Comparison of ENCODE assay signal across 8 mouse cellular contexts in the genomic region with DNA sequence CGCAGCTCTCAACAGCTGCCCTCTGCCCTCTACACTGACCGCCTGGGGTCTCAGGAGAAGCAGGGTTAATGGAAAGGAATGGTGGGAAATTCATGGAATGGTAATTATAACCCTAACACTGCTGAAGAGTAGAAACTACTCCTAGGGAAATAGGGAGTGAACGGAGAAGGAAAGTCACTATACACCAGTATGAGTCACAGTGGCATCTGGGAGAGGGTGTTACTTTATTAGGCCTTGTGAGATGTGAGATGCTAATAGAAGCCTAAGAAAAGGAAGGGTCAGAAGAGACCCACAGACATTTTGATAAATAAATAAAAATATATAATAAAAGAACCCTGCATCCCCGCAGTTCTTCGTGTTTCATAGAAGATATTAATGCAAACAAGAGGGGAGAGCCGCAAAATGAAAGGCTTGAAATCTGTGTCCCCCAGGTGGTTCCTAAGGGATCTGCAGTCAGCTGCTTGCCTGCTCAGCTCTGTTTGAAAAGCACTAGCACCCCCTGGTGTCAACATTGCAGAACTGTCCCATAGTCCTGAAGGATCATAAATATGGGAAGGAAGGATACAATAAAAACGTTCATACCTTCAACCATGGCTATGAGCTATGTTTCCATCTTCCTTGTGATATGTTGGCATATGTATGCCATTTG. TPM values are rescaled to one million over a fixed set of nuclear protein-coding genes. Genes with fewer than 3 reads are reported as not detected.
DNase-seq lines count a peak whose midpoint lies in the region; ATAC-seq lines count a peak whose summit lies in the region.

No protein-coding gene starts in this region.

- no peaks in the 10 kb centered on the region for H3K9me3 ChIP-seq in hindbrain, embryonic 16.5 days (ENCODE audit: control insufficient read depth, low read length)

- H3K27ac ChIP-seq in hindbrain, embryonic 16.5 days (ENCODE audit: low read depth, low read length) = no peak overlapping the region

- 0 out of 2 replicates have a peak, but pooled peaks cover 3% of the 10 kb centered on the region for H3K4me1 ChIP-seq in hindbrain, embryonic 16.5 days (ENCODE audit: control insufficient read depth, insufficient read depth, low read depth, low read length)

- ATAC-seq in hindbrain, embryonic 16.5 days = peak; percentile 90

- no peaks in the 10 kb centered on the region for H3K36me3 ChIP-seq in hindbrain, embryonic 16.5 days (ENCODE audit: control insufficient read depth, insufficient read depth, low read length)

- H3K4me3 ChIP-seq in hindbrain, embryonic 16.5 days (ENCODE audit: low read length) = no peak overlapping the region

- H3K27me3 ChIP-seq in hindbrain, embryonic 16.5 days (replicated peaks; ENCODE audit: control insufficient read depth, insufficient read depth, low read length) = no peaks in the 10 kb centered on the region

- H3K9ac ChIP-seq in hindbrain, embryonic 16.5 days (ENCODE audit: low read depth, low read length) = no peak overlapping the region

- WGBS in hindbrain, embryonic 16.5 days = 26% methylated on average over 7 of the region's 7 CpGs

- DNase-seq in ZHBTc4 (ENCODE audit: low read depth, low spot score) = peak; percentile 89
- DNase-seq in cerebellum, postnatal 14 days = peak; percentile 89 to 90
- DNase-seq in frontal cortex, postnatal 14 days (ENCODE audit: low spot score in 2 of 2) = peak; percentile 54 to 68
- DNase-seq in layer of hippocampus, postnatal 36 days = peak; percentile 58 to 69
- peak; percentile 88 for DNase-seq in lung, postnatal 36 days
- DNase-seq in right cerebral cortex, adult 18-20 months = peak; percentile 83
- peak; percentile 71 for DNase-seq in urinary bladder, postnatal 25 days (ENCODE audit: low spot score)

- H3K4me2 ChIP-seq in hindbrain, embryonic 16.5 days (ENCODE audit: low read length) = no peak overlapping the region

RNA-seq across cellular contexts. Expression of a gene that starts 35.1 kb away (rescaled TPM):
- polyA plus RNA-seq in hindbrain, embryonic 16.5 days (2015; fragmentation: Nextera tagmentation; extraction: Ambion mirVana) = 10.1 and 11.7 TPM in 2 replicates
- 10 to 100 TPM; 29.0 to 33.4 TPM for total RNA-seq in layer of hippocampus, postnatal 36 days (2021)

RNA-seq across cellular contexts. Expression of a gene that starts 48.3 kb away (rescaled TPM):
- 0.08 TPM in 1 of 2 replicates, not detected in the other for polyA plus RNA-seq in hindbrain, embryonic 16.5 days (2015; fragmentation: Nextera tagmentation; extraction: Ambion mirVana)
- total RNA-seq in layer of hippocampus, postnatal 36 days (2021) = not detected

RNA-seq across cellular contexts. Expression of a gene that starts 59.3 kb away (rescaled TPM):
- polyA plus RNA-seq in hindbrain, embryonic 16.5 days (2015; fragmentation: Nextera tagmentation; extraction: Ambion mirVana) = 188 and 219 TPM in 2 replicates
- total RNA-seq in layer of hippocampus, postnatal 36 days (2021) = 100 to 1,000 TPM; 190 to 201 TPM
